Mouse (Mus musculus) lung, postnatal 0 days (tissue): ENCODE measurements at regions not wholly inside any gene's neighbourhood (a gene's known extent, or its start where the extent isn't known, plus 50 kb on each side); places are given as distances from the start of the nearest gene placed in this dataset.

Experiments
- CTCF ChIP-seq: IDR thresholded peaks from 2 replicates; pipeline ENCODE4 v1.5.1; 2016; ENCODE audit warnings: antibody characterized with exemption, mild to moderate bottlenecking
- EP300 ChIP-seq: IDR thresholded peaks from 2 replicates; pipeline ENCODE4 v1.6.1; 2016; ENCODE audit warnings: antibody characterized with exemption, mild to moderate bottlenecking, control low read depth

GRCm38 (mm10) chr6:73368836-73369141, 100.7 kb downstream of the 4931417E11Rik start:
- TF ChIP-seq CTCF (no peak), EP300 (no peak)
